Mouse (Mus musculus) T-cell, adult 2 months (primary cell): Measurements from ENCODE around the gene Sult5a1.

Source experiments
- DNase-seq: peaks from one replicate; pipeline ENCODE4 v3.0.0; 2022; ENCODE audit warnings: low spot score

Sult5a1 gene

DNA sequence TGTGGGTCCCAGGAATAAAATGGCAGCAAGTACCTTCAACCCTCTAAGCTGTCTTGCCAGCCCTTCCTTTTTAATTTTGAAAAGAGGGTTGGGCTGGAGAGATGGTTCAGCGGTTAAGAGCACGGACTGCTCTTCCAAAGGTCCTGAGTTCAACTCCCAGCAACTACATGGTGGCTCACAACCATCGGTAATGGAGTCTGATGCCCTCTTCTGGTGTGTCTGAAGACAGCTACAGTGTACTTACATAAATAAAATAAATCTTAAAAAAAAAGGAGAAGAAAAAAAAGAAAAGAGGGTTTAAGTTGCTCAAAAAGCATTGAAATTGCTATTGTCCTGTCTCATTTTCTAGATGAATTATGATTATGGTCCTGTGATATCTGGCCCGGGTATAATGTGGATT lies 56.9 kb downstream of the Sult5a1 start:
- DNase-seq = no peak

DNA sequence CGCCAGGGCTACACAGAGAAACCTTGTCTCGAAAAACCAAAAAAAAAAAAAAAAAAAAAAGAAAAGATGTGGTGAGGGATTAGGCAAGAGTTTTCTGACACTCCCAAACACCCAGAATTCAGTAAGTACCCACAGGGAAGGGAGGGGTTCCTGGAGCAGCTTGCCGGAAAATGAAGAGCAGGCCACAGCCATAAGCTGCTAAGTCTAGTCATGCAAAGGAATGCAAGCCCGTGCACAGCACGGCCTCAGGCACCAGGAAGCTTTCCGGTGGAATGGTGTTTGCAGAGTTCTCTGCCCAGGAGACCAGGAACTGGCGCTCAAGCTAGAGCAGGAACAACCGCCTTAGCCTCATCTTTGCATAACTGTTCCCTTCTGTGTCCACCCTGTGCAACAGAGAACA lies 57.8 kb downstream of the Sult5a1 start:
- no peak for DNase-seq

DNA sequence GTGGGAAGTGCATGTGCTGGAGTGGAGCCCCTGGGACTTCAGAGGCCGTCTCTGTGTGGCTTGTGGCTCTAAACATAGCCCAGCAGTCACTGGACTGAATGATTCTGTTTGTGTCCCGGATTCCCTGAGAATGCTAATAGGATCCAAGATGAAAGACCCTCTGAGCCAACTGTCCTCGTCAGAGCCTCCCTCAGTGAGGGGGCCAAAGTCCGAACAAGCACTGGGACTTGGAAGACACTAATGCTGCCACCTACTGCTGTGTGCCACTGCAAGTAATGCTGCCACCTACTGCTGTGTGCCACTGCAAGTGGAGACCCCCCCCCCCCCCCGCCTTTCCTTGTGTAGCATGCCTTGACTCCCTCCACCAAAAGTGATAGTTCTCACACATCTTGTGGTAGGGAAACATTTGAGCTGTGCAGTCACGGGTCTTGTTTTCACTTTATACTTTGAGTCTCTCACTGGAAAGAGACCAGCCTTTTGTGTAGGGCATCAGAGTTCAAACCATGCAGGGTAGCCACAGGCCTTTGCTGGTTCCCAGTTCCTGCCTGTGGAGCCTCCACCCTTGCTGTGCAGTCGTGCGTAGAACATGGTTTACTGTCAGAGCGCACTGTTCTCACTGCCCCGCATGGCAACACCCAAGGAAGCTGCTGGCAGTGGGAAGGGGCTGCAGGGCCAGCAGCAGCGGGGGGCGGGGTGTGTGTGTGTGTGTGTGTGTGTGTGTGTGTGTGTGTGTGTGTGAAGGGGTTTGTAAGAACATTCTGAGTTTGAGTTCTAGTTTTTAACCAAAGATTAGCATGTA lies 60.1 kb downstream of the Sult5a1 start:
- peak; percentile 43 for DNase-seq

DNA sequence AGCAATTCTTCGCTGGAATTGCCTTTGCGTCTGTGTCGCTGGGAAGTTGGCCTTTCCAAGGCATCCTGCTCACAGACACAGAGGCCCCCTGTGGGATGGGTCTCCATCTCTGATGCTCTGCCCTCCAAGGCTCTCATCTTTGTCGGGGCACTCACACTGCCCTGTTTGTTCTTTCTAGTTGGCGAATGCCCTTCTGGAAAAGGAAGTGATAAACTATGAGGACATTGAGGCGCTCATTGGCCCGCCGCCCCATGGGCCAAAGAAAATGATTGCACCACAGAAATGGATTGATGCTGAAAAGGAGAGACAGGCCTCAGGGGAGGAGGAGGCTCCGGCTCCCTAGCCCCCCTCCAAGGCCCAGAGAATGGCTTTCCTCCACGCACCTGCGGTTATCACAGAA lies 60.9 kb downstream of the Sult5a1 start:
- no peak for DNase-seq
